Mouse (Mus musculus): ENCODE results near the gene Ror1. TPM values are rescaled to one million over a fixed set of nuclear protein-coding genes. Genes with fewer than 3 reads are reported as not detected.

The Ror1 gene
- polyA plus RNA-seq, 1 experiment from 2014 or later = 1.5 TPM

DNA sequence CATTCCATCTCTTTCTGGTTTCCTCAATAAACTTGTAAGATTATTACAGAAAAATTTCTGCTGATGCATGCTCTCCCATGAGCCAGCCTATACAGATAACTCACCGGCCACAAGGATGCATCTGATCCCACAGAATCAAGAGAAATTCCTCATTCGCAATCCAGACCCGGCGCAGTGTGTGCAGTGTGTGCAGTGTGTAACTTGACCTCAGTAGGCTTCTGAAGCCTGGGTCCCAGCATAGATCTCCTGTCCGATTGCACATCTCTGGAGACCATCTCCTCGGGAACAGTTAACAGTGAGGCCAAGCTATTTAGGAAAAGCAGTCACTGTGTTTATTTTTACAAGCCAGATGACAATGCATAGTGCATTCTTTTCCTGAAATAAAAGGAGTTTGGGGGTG is 280.6 kb downstream of the Ror1 start:
- no peaks in the 10 kb centered on the region; the same call in 1 of the 2 replicates for H3K4me1 ChIP-seq (ENCODE audit: control insufficient read depth, insufficient read depth, low read depth, low read length)
- H3K4me2 ChIP-seq (ENCODE audit: low read length) = no peak overlapping the region
- no peak overlapping the region for H3K9ac ChIP-seq (ENCODE audit: low read depth, low read length)
- H3K4me3 ChIP-seq (ENCODE audit: low read length) = no peak overlapping the region
- H3K27ac ChIP-seq (ENCODE audit: low read depth, low read length) = no peak overlapping the region
- no peaks in the 10 kb centered on the region for H3K36me3 ChIP-seq (ENCODE audit: control insufficient read depth, insufficient read depth, low read length)
- WGBS = 71% methylated on average over 6 of the region's 6 CpGs
- no peaks in the 10 kb centered on the region for H3K9me3 ChIP-seq (ENCODE audit: control insufficient read depth, low read length)
- no peak for ATAC-seq
- no peaks in the 10 kb centered on the region for H3K27me3 ChIP-seq (replicated peaks; ENCODE audit: control insufficient read depth, insufficient read depth, low read length)

DNA sequence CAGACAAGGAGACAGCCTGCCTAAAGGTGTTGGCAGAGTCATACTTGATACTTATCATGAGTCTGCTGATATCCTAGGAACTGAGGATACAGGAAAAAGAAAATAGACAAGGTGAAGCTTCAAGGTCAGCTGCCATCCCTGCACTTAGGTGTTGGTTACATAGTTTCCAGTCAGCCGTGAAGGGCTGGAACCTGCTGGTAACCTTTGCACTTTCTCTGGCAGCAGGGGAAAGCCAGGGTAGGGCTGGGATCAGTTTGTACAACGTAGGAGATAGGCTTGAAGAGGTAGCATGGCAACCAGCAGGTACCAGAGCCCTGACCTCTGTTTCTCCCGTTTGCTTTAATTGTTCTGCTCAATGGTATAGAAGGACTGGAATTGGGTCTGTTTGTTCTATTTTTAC is 281.6 kb downstream of the Ror1 start:
- H3K27me3 ChIP-seq (replicated peaks; ENCODE audit: control insufficient read depth, insufficient read depth, low read length) = no peaks in the 10 kb centered on the region
- no peaks in the 10 kb centered on the region for H3K36me3 ChIP-seq (ENCODE audit: control insufficient read depth, insufficient read depth, low read length)
- no peak overlapping the region for H3K9ac ChIP-seq (ENCODE audit: low read depth, low read length)
- H3K4me2 ChIP-seq (ENCODE audit: low read length) = no peak overlapping the region
- no peaks in the 10 kb centered on the region; the same call in 1 of the 2 replicates for H3K4me1 ChIP-seq (ENCODE audit: control insufficient read depth, insufficient read depth, low read depth, low read length)
- H3K27ac ChIP-seq (ENCODE audit: low read depth, low read length) = no peak overlapping the region
- WGBS = 71% methylated on average over 3 of the region's 3 CpGs
- no peak for ATAC-seq
- no peaks in the 10 kb centered on the region for H3K9me3 ChIP-seq (ENCODE audit: control insufficient read depth, low read length)
- no peak overlapping the region for H3K4me3 ChIP-seq (ENCODE audit: low read length)

DNA sequence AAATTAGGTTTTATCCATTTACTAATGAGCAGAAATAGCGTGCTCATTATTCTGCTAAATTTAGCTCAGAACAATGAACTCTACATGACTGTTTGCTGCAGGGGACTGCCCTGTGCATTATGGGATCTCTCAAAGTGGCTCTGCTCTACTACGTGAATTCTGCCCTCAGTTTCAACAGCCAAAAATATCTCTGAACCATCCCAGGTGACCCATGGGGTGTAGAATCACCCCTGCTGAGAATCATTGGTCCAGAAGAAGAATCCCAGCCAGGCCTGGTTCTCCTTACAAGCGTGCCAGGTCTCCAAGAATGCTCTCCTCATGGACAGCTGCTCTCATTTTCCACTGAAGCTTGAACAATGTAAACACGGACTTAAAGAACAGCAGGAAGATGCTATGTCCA is 282.4 kb downstream of the Ror1 start:
- no peak overlapping the region for H3K27ac ChIP-seq (ENCODE audit: low read depth, low read length)
- H3K9ac ChIP-seq (ENCODE audit: low read depth, low read length) = no peak overlapping the region
- ATAC-seq = no peak
- H3K9me3 ChIP-seq (ENCODE audit: control insufficient read depth, low read length) = no peaks in the 10 kb centered on the region
- H3K4me2 ChIP-seq (ENCODE audit: low read length) = no peak overlapping the region
- no peaks in the 10 kb centered on the region for H3K36me3 ChIP-seq (ENCODE audit: control insufficient read depth, insufficient read depth, low read length)
- H3K4me3 ChIP-seq (ENCODE audit: low read length) = no peak overlapping the region
- WGBS = 69% methylated on average over 4 of the region's 4 CpGs
- H3K27me3 ChIP-seq (replicated peaks; ENCODE audit: control insufficient read depth, insufficient read depth, low read length) = no peaks in the 10 kb centered on the region
- no peaks in the 10 kb centered on the region for H3K4me1 ChIP-seq (ENCODE audit: control insufficient read depth, insufficient read depth, low read depth, low read length)

DNA sequence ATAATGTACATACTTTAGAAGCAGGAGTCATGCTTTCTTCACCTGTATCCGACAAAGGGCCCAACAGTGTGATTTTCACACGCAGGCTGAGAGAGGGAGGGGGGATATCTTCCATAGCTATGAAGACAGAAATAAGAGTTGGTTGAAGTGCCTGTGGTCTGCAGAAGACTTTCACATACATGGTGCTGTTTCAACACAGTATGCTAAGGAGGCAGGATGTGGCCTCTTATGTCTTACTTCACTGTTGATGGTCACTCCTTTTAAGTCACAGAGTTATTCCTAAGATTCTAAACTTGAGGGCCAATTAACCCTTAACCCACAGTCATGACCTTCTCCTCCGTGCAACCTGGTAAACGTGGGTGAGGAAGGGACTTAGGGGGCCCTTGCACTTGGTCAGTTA is 286.2 kb downstream of the Ror1 start:
- no peak for ATAC-seq
- no peak overlapping the region for H3K4me3 ChIP-seq (ENCODE audit: low read length)
- no peaks in the 10 kb centered on the region for H3K27me3 ChIP-seq (replicated peaks; ENCODE audit: control insufficient read depth, insufficient read depth, low read length)
- H3K36me3 ChIP-seq (ENCODE audit: control insufficient read depth, insufficient read depth, low read length) = no peaks in the 10 kb centered on the region
- no peaks in the 10 kb centered on the region for H3K4me1 ChIP-seq (ENCODE audit: control insufficient read depth, insufficient read depth, low read depth, low read length)
- H3K9me3 ChIP-seq (ENCODE audit: control insufficient read depth, low read length) = no peaks in the 10 kb centered on the region
- H3K4me2 ChIP-seq (ENCODE audit: low read length) = no peak overlapping the region
- WGBS = 88% methylated on average over 4 of the region's 4 CpGs
- no peak overlapping the region for H3K9ac ChIP-seq (ENCODE audit: low read depth, low read length)
- no peak overlapping the region for H3K27ac ChIP-seq (ENCODE audit: low read depth, low read length)

DNA sequence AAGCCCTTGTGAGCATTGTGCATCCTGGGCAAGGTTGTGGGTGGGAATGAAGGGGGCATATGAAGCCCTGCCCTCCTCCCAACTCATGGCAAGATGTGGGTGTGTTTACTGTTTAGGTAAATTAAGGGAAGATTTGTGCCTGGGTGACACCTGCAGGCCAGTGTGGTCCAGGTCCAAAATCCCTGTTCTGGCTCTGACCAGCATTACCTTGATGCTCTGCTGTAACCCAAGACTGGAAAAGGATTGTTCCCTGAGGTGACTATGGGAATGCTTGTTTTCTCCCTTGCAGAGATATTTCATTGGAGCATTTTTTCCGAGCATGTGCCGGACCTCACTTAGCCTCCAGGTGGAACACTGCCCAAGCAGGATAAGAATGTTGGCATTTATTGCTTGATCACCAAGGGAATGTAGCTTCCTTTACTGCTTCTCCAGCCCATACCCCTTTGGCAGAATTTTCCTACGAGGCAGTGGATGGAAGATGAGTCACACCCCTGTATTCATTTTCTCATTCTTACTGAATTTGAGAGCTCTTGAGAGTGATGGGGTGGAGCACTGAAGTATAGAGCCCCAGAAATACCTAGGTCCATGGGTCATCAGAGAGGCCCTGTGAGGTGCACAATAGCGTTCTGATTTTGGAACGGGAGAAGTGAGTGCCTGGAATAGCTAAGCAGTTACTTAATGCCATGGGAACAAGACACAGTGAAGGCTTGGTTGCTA is 290.8 kb downstream of the Ror1 start:
- no peak for ATAC-seq
- Histone ChIP-seq H3K4me2 (ENCODE audit: low read length) (no peak overlapping the region), H3K4me1 (ENCODE audit: control insufficient read depth, insufficient read depth, low read depth, low read length) (no peaks in the 10 kb centered on the region), H3K27me3 (replicated peaks; ENCODE audit: control insufficient read depth, insufficient read depth, low read length) (no peaks in the 10 kb centered on the region), H3K4me3 (ENCODE audit: low read length) (no peak overlapping the region), H3K36me3 (ENCODE audit: control insufficient read depth, insufficient read depth, low read length) (no peaks in the 10 kb centered on the region), H3K9ac (ENCODE audit: low read depth, low read length) (no peak overlapping the region), H3K27ac (ENCODE audit: low read depth, low read length) (no peak overlapping the region), H3K9me3 (ENCODE audit: control insufficient read depth, low read length) (no peaks in the 10 kb centered on the region)
- 78% methylated on average over 5 of the region's 5 CpGs for WGBS

DNA sequence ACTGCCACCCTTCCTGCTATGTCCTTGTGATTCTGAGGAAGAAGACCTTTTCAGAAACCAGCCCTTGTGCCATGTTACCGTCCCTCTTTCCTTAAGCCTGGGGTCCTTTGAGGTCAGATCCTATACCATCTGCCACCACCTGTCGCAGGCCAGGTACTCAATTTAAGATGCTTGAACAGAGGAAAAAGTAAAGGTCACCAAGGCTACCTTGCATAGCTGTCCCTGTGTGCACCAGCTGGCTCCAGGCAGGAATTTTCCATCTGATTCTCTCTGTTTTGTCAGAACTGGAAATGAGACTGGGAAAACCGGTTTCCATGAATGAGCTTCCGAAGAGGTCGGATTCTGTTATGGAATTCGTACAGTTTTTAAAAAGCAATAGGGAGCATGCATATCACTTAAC is 294.8 kb downstream of the Ror1 start:
- Histone ChIP-seq H3K4me2 (ENCODE audit: low read length) (no peak overlapping the region), H3K27ac (ENCODE audit: low read depth, low read length) (no peak overlapping the region), H3K9me3 (ENCODE audit: control insufficient read depth, low read length) (no peaks in the 10 kb centered on the region), H3K27me3 (replicated peaks; ENCODE audit: control insufficient read depth, insufficient read depth, low read length) (no peaks in the 10 kb centered on the region), H3K9ac (ENCODE audit: low read depth, low read length) (no peak overlapping the region), H3K4me1 (ENCODE audit: control insufficient read depth, insufficient read depth, low read depth, low read length) (no peaks in the 10 kb centered on the region), H3K4me3 (ENCODE audit: low read length) (no peak overlapping the region), H3K36me3 (ENCODE audit: control insufficient read depth, insufficient read depth, low read length) (no peaks in the 10 kb centered on the region)
- 91% methylated on average over 6 of the region's 6 CpGs for WGBS
- ATAC-seq = no peak

DNA sequence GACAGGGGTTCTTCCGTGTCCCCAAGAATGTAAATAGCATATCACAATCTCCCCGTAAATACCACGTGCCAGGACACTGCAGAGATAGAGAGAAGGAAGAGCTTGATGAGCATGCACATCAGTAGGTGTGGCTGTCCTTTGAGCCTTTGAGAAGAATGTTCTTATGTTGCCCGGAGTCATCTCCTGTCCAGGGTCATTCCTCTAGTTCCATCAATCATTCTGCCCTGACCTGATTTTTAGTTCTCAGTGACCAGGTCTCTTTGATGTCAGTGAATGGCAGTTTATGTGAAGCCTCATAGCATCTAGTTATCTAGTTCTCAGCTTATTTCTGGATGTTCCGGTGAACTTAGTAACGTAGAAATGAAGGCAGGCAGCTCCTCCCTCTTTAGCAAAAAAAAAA is 295.4 kb downstream of the Ror1 start:
- 89% methylated on average over 6 of the region's 6 CpGs for WGBS
- no peak overlapping the region for H3K4me3 ChIP-seq (ENCODE audit: low read length)
- no peaks in the 10 kb centered on the region for H3K9me3 ChIP-seq (ENCODE audit: control insufficient read depth, low read length)
- no peak overlapping the region for H3K4me2 ChIP-seq (ENCODE audit: low read length)
- H3K27me3 ChIP-seq (replicated peaks; ENCODE audit: control insufficient read depth, insufficient read depth, low read length) = no peaks in the 10 kb centered on the region
- H3K36me3 ChIP-seq (ENCODE audit: control insufficient read depth, insufficient read depth, low read length) = no peaks in the 10 kb centered on the region
- ATAC-seq = no peak
- H3K27ac ChIP-seq (ENCODE audit: low read depth, low read length) = no peak overlapping the region
- H3K9ac ChIP-seq (ENCODE audit: low read depth, low read length) = no peak overlapping the region
- H3K4me1 ChIP-seq (ENCODE audit: control insufficient read depth, insufficient read depth, low read depth, low read length) = no peaks in the 10 kb centered on the region

DNA sequence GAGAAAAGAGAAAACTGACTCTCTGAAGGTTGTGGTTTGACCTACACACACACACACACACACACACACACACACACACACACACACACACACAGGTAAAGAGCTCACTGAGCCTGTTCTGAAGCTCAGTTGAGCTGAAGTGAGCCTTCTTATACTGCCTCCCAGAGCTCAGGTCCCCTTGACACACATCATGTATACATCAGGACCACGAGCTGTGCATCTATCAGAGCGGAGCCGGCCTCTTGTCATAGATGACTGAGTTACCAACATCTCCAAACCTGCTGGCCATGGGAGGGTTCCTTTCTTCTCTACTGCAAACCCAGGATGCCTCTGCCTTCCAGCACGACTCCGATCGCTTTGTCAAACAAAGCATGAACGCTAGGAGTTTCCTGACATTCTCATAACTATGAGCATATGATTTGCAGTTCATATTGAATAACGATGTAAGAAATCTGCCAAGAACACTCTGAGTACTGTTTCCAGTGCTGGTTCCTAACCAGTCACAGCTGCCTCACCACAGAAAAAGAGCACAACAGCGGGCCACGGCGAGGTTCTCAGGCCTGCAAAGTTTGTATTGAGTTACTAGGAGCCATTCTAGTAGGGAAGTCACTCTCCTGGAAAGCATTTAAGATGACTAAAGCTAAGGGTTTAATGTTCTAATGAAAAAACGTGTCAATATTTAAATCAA is 297.9 kb downstream of the Ror1 start:
- Histone ChIP-seq H3K27ac (ENCODE audit: low read depth, low read length) (no peak overlapping the region), H3K27me3 (replicated peaks; ENCODE audit: control insufficient read depth, insufficient read depth, low read length) (no peaks in the 10 kb centered on the region), H3K4me3 (ENCODE audit: low read length) (no peak overlapping the region), H3K36me3 (ENCODE audit: control insufficient read depth, insufficient read depth, low read length) (no peaks in the 10 kb centered on the region), H3K9ac (ENCODE audit: low read depth, low read length) (no peak overlapping the region), H3K4me2 (ENCODE audit: low read length) (no peak overlapping the region), H3K9me3 (ENCODE audit: control insufficient read depth, low read length) (no peaks in the 10 kb centered on the region), H3K4me1 (ENCODE audit: control insufficient read depth, insufficient read depth, low read depth, low read length) (no peaks in the 10 kb centered on the region)
- WGBS = 79% methylated on average over 12 of the region's 12 CpGs
- no peak for ATAC-seq

DNA sequence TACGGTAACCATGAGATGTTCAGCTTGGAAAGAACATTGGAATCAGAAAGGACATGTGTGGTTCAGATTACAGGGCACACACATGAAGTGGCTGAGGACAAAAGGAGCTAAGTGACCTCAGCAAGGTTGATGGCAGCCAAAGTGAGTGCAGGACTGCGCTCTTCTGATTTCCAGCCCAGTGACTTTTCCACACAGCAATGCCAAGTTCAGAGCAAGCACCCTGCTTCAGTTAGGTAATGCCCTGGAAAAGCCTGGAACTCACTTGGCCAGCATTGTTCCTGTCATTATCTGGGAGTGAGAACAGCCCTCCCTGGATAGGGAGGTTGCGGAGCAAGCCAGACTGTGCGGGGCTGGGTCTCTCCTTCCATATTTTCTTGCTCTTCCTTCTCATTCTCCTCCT is 299.8 kb downstream of the Ror1 start:
- H3K4me1 ChIP-seq (ENCODE audit: control insufficient read depth, insufficient read depth, low read depth, low read length) = no peaks in the 10 kb centered on the region

More for the DNA sequence above, 299.8 kb downstream of the Ror1 start:
- no peak overlapping the region for H3K4me3 ChIP-seq (ENCODE audit: low read length)
- WGBS = 92% methylated on average over 4 of the region's 4 CpGs
- H3K9ac ChIP-seq (ENCODE audit: low read depth, low read length) = no peak overlapping the region
- no peaks in the 10 kb centered on the region for H3K27me3 ChIP-seq (replicated peaks; ENCODE audit: control insufficient read depth, insufficient read depth, low read length)
- no peak for ATAC-seq
- no peak overlapping the region for H3K27ac ChIP-seq (ENCODE audit: low read depth, low read length)
- H3K4me2 ChIP-seq (ENCODE audit: low read length) = no peak overlapping the region
- no peaks in the 10 kb centered on the region for H3K9me3 ChIP-seq (ENCODE audit: control insufficient read depth, low read length)
- H3K36me3 ChIP-seq (ENCODE audit: control insufficient read depth, insufficient read depth, low read length) = no peaks in the 10 kb centered on the region

All from hindbrain, embryonic 16.5 days (tissue).